Mouse (Mus musculus): ENCODE data around the gene C530008M17Rik. TPM values are rescaled to one million over a fixed set of nuclear protein-coding genes. Genes with fewer than 3 reads are reported as not detected.

Gene C530008M17Rik
- 3.4 TPM for polyA plus RNA-seq (2017; shearing (Covaris generic))

DNA sequence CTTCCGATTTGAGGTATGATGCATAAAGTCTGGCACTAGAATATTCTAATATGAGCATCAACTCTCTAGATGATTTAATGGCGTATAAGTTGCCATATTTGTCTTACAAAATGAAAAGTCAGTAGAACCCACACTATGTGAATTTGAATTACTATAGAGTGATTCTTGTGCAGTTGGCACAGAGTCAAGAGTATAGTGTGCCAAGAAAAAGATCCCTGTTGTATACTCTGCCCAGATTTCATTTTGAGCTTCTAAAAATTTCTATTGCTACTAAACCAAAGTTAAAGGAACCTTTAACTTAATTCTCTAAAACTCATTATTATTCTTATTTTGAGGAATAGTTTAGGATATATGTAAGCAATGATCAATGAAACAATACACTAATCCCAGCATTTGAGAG, at the start of gene C530008M17Rik:
TSS of gene C530008M17Rik (plus strand) at position 301 of the 400 bp plus-strand sequence.

DNA sequence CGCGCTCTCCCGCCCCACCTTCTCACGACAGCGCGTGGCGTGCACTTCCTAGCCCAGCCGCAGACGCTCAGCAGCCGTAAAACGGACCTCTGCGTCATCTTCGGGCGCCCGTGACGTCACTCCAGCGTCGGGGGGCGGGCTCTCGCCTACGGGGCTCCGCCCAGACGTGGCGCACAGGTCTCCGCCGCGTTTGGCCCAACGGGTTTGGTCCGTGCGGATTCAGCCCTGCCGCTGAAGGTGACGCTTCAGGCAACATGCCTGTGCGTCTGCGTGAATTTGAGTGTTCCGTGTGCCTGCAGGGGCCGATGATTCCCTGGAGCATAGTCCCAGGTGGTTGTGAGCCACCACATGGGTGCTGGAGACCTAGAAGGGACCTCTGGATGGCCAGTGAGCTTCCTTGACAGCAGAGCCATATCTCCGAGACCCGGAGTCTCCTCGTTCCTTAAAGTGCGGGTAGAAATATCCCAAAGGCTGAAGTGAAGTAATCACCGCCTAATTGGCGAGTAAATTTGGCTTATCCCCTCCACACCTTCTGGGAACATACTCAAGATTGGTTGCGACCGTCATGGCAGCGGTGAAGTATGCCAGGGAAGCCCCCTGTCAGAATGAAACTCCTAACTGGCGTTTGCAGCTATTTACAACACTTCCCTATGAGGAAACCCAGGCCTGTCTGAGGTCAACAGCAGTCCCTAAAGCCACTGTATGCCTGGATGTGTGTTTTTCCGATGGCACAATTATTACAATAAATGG, 249.3 kb downstream of the C530008M17Rik start, which contains the start of gene Aasdh:
TSS of gene Aasdh (minus strand) at position 110 of the 750 bp plus-strand sequence.

Other genes with a start within 250 kb of the C530008M17Rik start
- gene Gm7271, start 172.5 kb upstream of the C530008M17Rik start, polyA plus RNA-seq (2017; shearing (Covaris generic)), result 0.62 TPM
- 33.4 TPM for gene Exoc1, start 127.2 kb upstream of the C530008M17Rik start, polyA plus RNA-seq (2017; shearing (Covaris generic))
- gene Cep135, start 67.8 kb upstream of the C530008M17Rik start, polyA plus RNA-seq (2017; shearing (Covaris generic)), result 13.8 TPM
- 17.1 TPM for gene Aasdh, start 249.0 kb downstream of the C530008M17Rik start, polyA plus RNA-seq (2017; shearing (Covaris generic))